Mouse (Mus musculus) macrophage (primary cell): ENCODE data around the gene Fam166b. TPM values are rescaled to one million over a fixed set of nuclear protein-coding genes. Genes with fewer than 3 reads are reported as not detected.

Experiments
- H3K27ac ChIP-seq: fragments of 350-480 bp; formaldehyde crosslinking; 2 replicates; pipeline ENCODE4 v1.9.0; 2021
- H3K36me3 ChIP-seq: fragments of 350-480 bp; formaldehyde crosslinking; 2 replicates; pipeline ENCODE4 v1.9.0; 2021; ENCODE audit errors: inconsistent target
- H3K4me3 ChIP-seq: fragments of 350-480 bp; formaldehyde crosslinking; 2 replicates; pipeline ENCODE4 v1.9.0; 2021; ENCODE audit errors: inconsistent target
- H3K79me2 ChIP-seq: fragments of 350-480 bp; formaldehyde crosslinking; 2 replicates; pipeline ENCODE4 v1.9.0; 2021; ENCODE audit errors: inconsistent target
- WGBS: methylation state at CpG from one replicate; pipeline ENCODE4 v1.1.7; 2026; ENCODE audit warnings: inconsistent platforms; ENCODE audit not compliant: missing documents; 5-methylcytosine and 5-hydroxymethylcytosine counted together
- polyA plus RNA-seq: library from polyadenylated mRNA; stranded (reverse); fragments of 250-400 nt; gene quantifications from 3 replicates; pipeline ENCODE4 v1.2.4, GENCODE M21; 2018; ENCODE audit warnings: inconsistent platforms

The Fam166b gene
- polyA plus RNA-seq, 1 experiment from 2014 or later, result not detected

DNA sequence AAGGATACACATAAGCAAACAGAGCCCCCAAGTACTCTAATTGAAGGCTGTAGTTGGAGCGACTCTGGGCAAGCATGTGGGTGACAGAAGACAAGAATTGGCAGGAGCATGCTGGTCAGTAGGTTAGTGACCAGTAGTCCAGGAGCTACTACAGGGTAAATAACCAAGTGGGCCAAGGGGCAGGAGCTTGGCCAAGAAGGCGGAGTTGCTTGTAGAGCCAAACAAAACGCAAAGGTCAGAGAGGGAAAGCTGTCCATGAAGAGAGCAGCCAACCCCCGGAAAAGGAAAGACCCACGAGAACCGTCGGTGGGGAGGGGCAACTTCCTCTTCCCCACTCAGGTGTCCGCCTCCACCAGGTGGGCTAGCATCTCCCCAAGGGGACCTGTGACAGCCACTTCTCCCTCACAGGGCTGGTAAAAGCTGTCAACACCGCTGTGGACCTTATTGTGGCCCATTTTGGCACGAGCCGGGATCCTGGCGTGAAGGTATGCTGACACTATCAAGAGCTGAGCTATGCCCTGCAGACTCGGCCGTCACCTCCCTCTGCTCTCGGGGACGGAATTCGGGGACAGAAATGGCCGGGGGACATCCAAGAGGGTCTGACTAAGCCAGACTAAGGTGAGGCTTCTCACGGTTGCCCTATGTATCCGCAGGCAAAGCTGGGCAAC lies 5.5 kb downstream of the Fam166b start:
- H3K27ac ChIP-seq, result no peak overlapping the region
- H3K79me2 ChIP-seq, result peaks cover 12% of the 10 kb centered on the region; the same call in 1 of the 2 replicates
- WGBS, result 87% methylated on average over 18 of the region's 20 CpGs
- H3K36me3 ChIP-seq, result peaks cover 46% of the 10 kb centered on the region
- H3K4me3 ChIP-seq, result no peak overlapping the region

- peaks cover 29% of the 10 kb centered on the region; the same call in 1 of the 2 replicates for H3K79me2 ChIP-seq
- H3K27ac ChIP-seq, result no peak overlapping the region
- H3K36me3 ChIP-seq, result peaks cover 45% of the 10 kb centered on the region
- WGBS, result 94% methylated on average over 27 of the region's 28 CpGs
- no peak overlapping the region for H3K4me3 ChIP-seq
Measured at GRCm38 (mm10) chr4:43421632-43422240, 7.2 kb downstream of the Fam166b start.

- WGBS, result 3% methylated on average over 6 of the region's 6 CpGs
- Histone ChIP-seq H3K36me3 (peaks cover 44% of the 10 kb centered on the region), H3K4me3 (no peak overlapping the region), H3K79me2 (peaks cover 43% of the 10 kb centered on the region; the same call in 1 of the 2 replicates), H3K27ac (peak overlapping the region; percentile 65)
Measured at GRCm38 (mm10) chr4:43420305-43420704, 8.6 kb downstream of the Fam166b start.

DNA sequence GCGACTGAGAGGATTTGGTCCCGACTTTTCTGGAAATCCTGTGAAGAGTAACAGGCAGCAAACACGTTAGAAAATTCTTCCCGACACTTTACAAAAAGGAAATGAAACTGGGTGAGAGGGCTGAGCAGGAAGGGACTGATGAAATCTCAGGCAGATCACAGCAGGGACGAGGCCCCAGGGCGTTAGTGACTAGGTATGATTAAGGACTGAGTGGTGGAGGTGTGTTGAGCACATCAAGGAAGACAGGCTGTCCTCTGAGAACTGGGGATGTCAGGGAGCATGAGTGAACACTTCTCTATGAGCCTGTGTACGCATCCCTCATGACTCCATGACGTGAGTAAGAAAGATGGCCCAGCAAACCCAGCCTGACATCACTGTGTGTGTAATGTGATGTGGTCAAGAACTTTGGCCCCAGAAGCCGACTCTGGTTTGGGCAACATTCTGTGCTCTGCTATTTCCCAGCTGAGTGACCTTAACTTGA lies 9.1 kb downstream of the Fam166b start:
- 22% methylated on average over 9 of the region's 9 CpGs for WGBS
- Histone ChIP-seq H3K4me3 (no peak overlapping the region), H3K79me2 (peaks cover 48% of the 10 kb centered on the region; the same call in 1 of the 2 replicates), H3K36me3 (peaks cover 45% of the 10 kb centered on the region), H3K27ac (peak overlapping the region; percentile 65)

DNA sequence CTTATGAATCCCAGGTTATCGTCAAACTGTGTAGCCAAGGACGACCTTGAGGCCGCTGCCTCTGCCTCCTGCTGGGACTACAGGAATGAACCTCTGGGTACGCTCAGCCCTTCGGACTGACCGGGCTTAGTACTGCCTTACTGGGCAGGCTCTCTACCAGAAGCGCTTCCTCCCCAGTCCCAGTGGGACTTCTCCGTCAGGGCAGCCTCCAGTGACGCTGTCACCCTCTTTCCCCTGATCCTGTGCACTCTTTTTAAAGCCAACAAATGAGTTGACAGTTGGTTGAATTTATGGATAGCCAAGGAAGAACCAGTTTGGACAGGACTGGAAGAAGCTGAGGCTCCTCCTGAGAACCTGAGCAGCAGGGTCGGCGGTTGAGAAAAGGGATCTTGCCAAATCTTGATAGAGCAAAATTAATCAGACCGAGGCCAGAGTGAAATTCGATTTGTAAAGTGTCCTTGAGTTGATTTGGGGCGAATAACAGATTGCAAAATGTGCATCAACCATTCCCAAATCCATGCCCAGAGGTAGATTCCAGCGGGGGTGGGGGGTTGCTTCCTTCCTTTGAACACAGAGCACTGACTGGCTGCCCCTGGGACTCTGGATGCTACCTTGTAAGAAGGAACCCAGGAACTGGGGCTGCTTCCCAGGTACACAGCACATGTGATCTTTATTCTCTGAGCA lies 9.8 kb downstream of the Fam166b start:
- H3K27ac ChIP-seq, result peak overlapping the region; percentile 65
- no peak overlapping the region for H3K4me3 ChIP-seq
- peaks cover 37% of the 10 kb centered on the region for H3K36me3 ChIP-seq
- 85% methylated on average over 15 of the region's 15 CpGs for WGBS
- H3K79me2 ChIP-seq, result peaks cover 55% of the 10 kb centered on the region; the same call in 1 of the 2 replicates

DNA sequence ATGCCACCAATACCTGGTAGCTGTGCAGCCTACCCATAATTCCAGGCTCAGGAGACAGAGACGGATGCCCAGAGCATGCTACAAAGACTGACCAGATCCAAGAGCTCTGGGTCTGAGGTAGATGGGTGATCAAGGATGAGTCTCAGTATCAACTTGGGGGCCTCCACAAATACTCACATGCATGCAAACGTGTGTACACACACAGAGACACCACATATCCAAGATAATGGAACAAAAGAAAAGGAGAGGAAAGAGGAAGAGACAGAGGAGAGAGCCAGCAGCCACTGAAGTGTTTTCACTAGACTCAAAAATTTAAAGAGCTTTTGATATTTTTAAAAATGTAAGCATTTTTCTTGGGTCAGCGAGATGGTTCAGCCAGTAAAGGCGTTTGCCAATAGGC lies 10.5 kb downstream of the Fam166b start:
- 97% methylated on average over 4 of the region's 4 CpGs for WGBS
- Histone ChIP-seq H3K4me3 (no peak overlapping the region), H3K36me3 (peaks cover 31% of the 10 kb centered on the region), H3K79me2 (peaks cover 62% of the 10 kb centered on the region), H3K27ac (no peak overlapping the region)

DNA sequence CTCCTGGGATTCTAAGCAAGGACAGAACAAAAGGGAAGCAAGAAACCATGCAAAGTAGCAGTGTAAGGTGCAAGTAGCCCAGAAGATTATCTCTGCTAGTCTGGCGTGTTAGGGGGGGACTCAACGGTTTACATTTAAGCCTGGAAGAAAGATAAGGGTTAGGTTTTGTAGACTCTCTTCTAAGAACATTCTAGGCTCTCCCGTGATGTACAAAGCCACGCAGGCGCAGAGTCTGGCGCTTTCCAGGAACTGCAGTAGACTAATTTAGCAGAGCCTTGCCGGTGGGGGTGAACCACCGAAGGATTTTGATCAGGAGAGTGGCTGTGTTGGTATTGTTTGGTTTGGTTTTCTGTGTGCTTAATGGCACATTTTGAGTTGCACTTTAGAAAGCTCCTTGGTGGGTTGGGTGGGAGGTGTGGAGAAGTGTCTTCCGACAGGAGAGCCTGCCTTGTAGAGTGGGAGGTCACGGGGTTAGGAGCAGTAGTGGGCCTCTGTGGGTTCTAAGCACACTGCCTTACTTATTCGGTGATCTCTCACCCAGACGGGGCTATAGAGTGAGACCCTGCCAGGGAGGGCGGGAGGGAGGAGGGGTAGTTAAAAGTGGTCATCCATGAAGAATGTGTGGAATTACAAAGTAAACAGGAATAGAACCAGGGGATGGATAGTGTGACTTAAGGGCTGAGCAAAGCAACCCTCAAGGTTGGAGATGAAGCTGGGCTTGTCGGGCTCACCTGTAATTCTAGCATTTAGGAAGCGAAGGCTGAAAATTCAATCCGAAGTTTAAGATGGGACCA lies 11.5 kb downstream of the Fam166b start:
- H3K4me3 ChIP-seq, result no peak overlapping the region
- H3K79me2 ChIP-seq, result peaks cover 72% of the 10 kb centered on the region
- H3K27ac ChIP-seq, result no peak overlapping the region
- 93% methylated on average over 16 of the region's 16 CpGs for WGBS
- peaks cover 27% of the 10 kb centered on the region for H3K36me3 ChIP-seq

DNA sequence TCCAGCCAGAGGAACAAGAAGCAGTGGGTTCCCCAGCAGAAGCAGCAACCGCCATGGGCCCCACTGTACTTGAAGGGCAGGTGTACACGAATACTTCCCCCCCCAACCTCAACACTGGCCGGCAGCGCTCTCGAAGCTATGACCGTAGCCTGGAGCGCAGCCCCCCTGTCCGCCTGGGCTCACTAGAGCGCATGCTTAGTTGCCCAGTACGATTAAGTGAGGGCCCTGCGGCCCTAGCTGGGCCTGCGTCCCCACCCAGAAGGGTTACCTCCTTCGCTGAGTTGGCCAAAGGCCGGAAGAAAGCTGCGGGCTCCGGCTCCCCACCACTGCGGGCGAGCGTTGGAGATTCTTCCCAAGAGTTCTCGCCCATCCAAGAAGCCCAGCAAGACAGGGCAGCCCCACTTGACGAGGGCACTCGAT lies 12.9 kb downstream of the Fam166b start:
- H3K79me2 ChIP-seq, result peaks cover 82% of the 10 kb centered on the region
- WGBS, result 95% methylated on average over 22 of the region's 22 CpGs
- no peak overlapping the region for H3K27ac ChIP-seq
- H3K36me3 ChIP-seq, result peaks cover 21% of the 10 kb centered on the region
- H3K4me3 ChIP-seq, result no peak overlapping the region

DNA sequence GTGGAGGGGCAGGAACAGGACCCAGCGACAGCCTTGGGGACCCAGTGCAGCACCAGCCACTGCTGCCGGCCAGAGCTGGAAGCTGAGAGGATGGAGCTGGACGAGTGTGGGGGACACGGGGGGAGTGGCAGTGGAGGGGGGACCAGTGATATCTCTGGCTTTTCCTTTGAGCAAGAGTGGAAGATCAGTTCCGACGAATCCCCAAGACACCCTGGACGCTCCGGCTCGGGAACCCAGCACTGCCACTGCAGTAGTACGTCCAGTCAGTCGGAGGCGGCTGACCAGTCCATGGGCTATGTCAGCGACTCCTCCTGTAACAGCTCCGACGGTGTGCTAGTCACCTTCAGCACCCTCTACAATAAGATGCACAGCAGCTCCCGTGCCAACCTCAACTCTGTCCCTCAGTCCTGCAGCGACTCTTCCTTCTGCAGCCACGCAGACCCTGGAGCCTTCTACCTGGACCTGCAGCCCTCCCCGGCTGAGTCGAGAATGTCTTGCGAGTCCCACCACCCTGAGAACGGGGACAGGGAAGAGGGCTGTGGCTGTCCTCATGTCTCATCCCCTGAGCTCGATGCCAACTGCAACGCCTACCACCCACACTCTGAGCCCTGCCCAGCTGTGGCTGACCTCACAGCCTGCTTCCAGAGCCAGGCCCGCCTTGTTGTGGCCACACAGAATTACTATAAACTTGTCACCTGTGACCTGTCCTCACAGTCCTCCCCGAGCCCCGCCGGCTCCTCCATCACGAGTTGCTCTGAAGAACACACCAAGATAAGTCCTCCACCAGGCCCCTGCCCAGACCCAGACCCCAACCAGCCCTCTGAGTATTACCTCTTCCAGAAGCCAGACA lies 13.5 kb downstream of the Fam166b start:
- Histone ChIP-seq H3K36me3 (peaks cover 21% of the 10 kb centered on the region), H3K79me2 (peaks cover 82% of the 10 kb centered on the region), H3K27ac (no peak overlapping the region), H3K4me3 (no peak overlapping the region)
- WGBS, result 96% methylated on average over 29 of the region's 29 CpGs

GRCm38 (mm10) chr4:43414761-43415160 lies 14.2 kb downstream of the Fam166b start:
- no peak overlapping the region for H3K27ac ChIP-seq
- H3K36me3 ChIP-seq, result peaks cover 21% of the 10 kb centered on the region
- WGBS, result 87% methylated on average over 10 of the region's 14 CpGs
- H3K79me2 ChIP-seq, result peaks cover 89% of the 10 kb centered on the region
- no peak overlapping the region for H3K4me3 ChIP-seq

- H3K27ac ChIP-seq, result no peak overlapping the region
- no peak overlapping the region for H3K4me3 ChIP-seq
- peaks cover 100% of the 10 kb centered on the region for H3K79me2 ChIP-seq
- 95% methylated on average over 12 of the region's 12 CpGs for WGBS
- peaks cover 7% of the 10 kb centered on the region; the same call in 1 of the 2 replicates for H3K36me3 ChIP-seq
Measured at GRCm38 (mm10) chr4:43407071-43407920, 21.6 kb downstream of the Fam166b start.

DNA sequence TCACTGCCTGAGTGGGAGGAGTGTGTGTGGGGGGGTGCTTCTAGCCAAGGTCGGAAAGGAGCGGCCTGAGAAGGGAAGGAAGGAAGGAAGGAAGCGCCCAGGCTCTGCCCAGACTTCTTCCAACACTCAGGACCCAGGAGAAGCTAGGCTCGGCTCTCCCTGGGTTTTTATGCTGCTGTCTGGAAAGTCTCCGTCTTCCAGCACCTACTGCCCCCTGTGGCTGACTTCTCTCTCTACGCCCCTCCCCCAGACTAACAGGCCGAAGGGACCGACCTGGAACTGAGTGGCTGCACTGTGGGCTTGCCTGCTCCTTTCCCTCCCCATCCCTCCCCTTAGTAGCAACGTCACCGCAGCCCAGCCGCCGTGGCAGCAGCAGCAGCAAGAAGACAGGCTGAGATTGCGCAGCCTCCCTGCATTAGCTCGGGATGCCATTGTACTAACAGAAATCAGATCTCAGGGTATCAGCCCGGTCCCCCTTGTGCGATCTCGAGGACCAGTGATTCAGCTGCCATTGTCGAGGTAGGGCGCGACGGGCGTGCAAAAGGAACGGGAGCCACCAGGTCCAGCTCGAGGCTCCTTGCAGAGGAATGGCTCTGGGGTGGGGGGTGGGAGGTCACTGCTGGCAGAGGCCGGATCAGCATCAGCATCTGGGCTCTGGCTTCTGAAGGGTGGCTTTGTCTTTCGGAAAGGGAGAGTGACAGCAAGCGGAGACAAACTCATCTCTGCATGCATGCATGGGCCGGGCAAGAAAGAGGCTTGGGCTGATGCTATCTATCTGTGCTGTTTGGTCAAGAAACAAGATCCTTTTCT lies 22.6 kb downstream of the Fam166b start:
- peaks cover 4% of the 10 kb centered on the region; the same call in 1 of the 2 replicates for H3K36me3 ChIP-seq
- H3K4me3 ChIP-seq, result no peak overlapping the region
- no peak overlapping the region for H3K27ac ChIP-seq
- 38% methylated on average over 28 of the region's 28 CpGs for WGBS
- peaks cover 100% of the 10 kb centered on the region for H3K79me2 ChIP-seq
